Mouse (Mus musculus) v-Abl transformed pro-B cells (cell line): ENCODE measurements around the gene 2010300C02Rik.

Experiments used
- in situ Hi-C, 2 experiments: fragments of 400-800 bp; cut with MboI; formaldehyde crosslinking; loops; one replicate each; pipeline ENCODE4 v1.15.1; 2025; ENCODE audit not compliant: unreplicated experiment in 2 of 2

The 2010300C02Rik gene

GRCm38 (mm10) chr1:37675444-37675843, 44.4 kb downstream of the 2010300C02Rik start:
- in situ Hi-C loops = loop anchor here (10.0 to 25.0 kb wide), 3 partner anchors 189 to 459 kb away; partner anchors contain the start of genes Eif5b (in 1 of the 2), Tsga10 (in 1 of the 2) and Txndc9 (in 1 of the 2)

GRCm38 (mm10) chr1:37674266-37674665, 45.6 kb downstream of the 2010300C02Rik start:
- in situ Hi-C loops = loop anchor here (10.0 to 25.0 kb wide), 3 partner anchors 191 to 488 kb away; partner anchors contain the start of gene Tsga10 (in 1 of the 2)

GRCm38 (mm10) chr1:37671316-37671715, 48.6 kb downstream of the 2010300C02Rik start:
- in situ Hi-C loops = loop anchor here (10.0 to 25.0 kb wide), 3 partner anchors 193 to 491 kb away; partner anchors contain the start of gene Tsga10 (in 1 of the 2)

- in situ Hi-C loops = loop anchor here in 1 of 2 experiments (25.0 kb wide), 1 partner anchor 495 kb away; no protein-coding TSS in a partner anchor
Measured at GRCm38 (mm10) chr1:37667386-37667785, 52.5 kb downstream of the 2010300C02Rik start.

GRCm38 (mm10) chr1:37666587-37666986, 53.3 kb downstream of the 2010300C02Rik start:
- in situ Hi-C loops = loop anchor here in 1 of 2 experiments (25.0 kb wide), 1 partner anchor 496 kb away; no protein-coding TSS in a partner anchor

- in situ Hi-C loops = loop anchor here in 1 of 2 experiments (25.0 kb wide), 1 partner anchor 497 kb away; no protein-coding TSS in a partner anchor
Measured at GRCm38 (mm10) chr1:37665539-37666323, 54.2 kb downstream of the 2010300C02Rik start.

GRCm38 (mm10) chr1:37664496-37664895, 55.4 kb downstream of the 2010300C02Rik start:
- in situ Hi-C loops = loop anchor here in 1 of 2 experiments (25.0 kb wide), 1 partner anchor 498 kb away; no protein-coding TSS in a partner anchor

GRCm38 (mm10) chr1:37663606-37664005, 56.3 kb downstream of the 2010300C02Rik start:
- in situ Hi-C loops = loop anchor here in 1 of 2 experiments (25.0 kb wide), 1 partner anchor 499 kb away; no protein-coding TSS in a partner anchor

- in situ Hi-C loops = loop anchor here in 1 of 2 experiments (25.0 kb wide), 1 partner anchor 506 kb away; no protein-coding TSS in a partner anchor
Measured at GRCm38 (mm10) chr1:37656017-37656416, 63.9 kb downstream of the 2010300C02Rik start.

- in situ Hi-C loops = loop anchor here in 1 of 2 experiments (25.0 kb wide), 1 partner anchor 508 kb away; no protein-coding TSS in a partner anchor
Measured at GRCm38 (mm10) chr1:37653992-37654391, 65.9 kb downstream of the 2010300C02Rik start.

- in situ Hi-C loops = loop anchor here (25.0 kb wide), 2 partner anchors 860 to 885 kb away; partner anchors contain the start of gene Zap70 (in 1 of the 2)
Measured at GRCm38 (mm10) chr1:37647066-37647465, 72.8 kb downstream of the 2010300C02Rik start.

GRCm38 (mm10) chr1:37644501-37644900, 75.4 kb downstream of the 2010300C02Rik start:
- in situ Hi-C loops = loop anchor here (25.0 kb wide), 2 partner anchors 857 to 882 kb away; partner anchors contain the start of gene Zap70 (in 1 of the 2)

GRCm38 (mm10) chr1:37643794-37644365, 76.0 kb downstream of the 2010300C02Rik start:
- in situ Hi-C loops = loop anchor here (25.0 kb wide), 2 partner anchors 857 to 882 kb away; partner anchors contain the start of gene Zap70 (in 1 of the 2)

- in situ Hi-C loops = loop anchor here (25.0 kb wide), 2 partner anchors 854 to 879 kb away; partner anchors contain the start of gene Zap70 (in 1 of the 2)
Measured at GRCm38 (mm10) chr1:37641361-37641760, 78.5 kb downstream of the 2010300C02Rik start.

- in situ Hi-C loops = loop anchor here (5.0 to 25.0 kb wide), 3 partner anchors 367 to 877 kb away; partner anchors contain the start of gene Zap70 (in 1 of the 2)
Measured at GRCm38 (mm10) chr1:37639101-37639500, 80.8 kb downstream of the 2010300C02Rik start.

- in situ Hi-C loops = loop anchor here (5.0 to 25.0 kb wide), 3 partner anchors 366 to 876 kb away; partner anchors contain the start of gene Zap70 (in 1 of the 2)
Measured at GRCm38 (mm10) chr1:37638560-37638959, 81.3 kb downstream of the 2010300C02Rik start.

GRCm38 (mm10) chr1:37637571-37637970, 82.3 kb downstream of the 2010300C02Rik start:
- in situ Hi-C loops = loop anchor here (5.0 to 25.0 kb wide), 3 partner anchors 365 to 875 kb away; partner anchors contain the start of gene Zap70 (in 1 of the 2)

- in situ Hi-C loops = loop anchor here (5.0 to 25.0 kb wide), 3 partner anchors 365 to 875 kb away; partner anchors contain the start of gene Zap70 (in 1 of the 2)
Measured at GRCm38 (mm10) chr1:37636824-37637223, 83.1 kb downstream of the 2010300C02Rik start.

- in situ Hi-C loops = loop anchor here (5.0 to 25.0 kb wide), 3 partner anchors 364 to 874 kb away; partner anchors contain the start of gene Zap70 (in 1 of the 2)
Measured at GRCm38 (mm10) chr1:37636169-37636568, 83.7 kb downstream of the 2010300C02Rik start.

- in situ Hi-C loops = loop anchor here (5.0 to 25.0 kb wide), 3 partner anchors 363 to 873 kb away; partner anchors contain the start of gene Zap70 (in 1 of the 2)
Measured at GRCm38 (mm10) chr1:37635716-37636115, 84.2 kb downstream of the 2010300C02Rik start.
